Mouse (Mus musculus) cerebellum, adult 18-20 months (tissue): ENCODE measurements around the gene Nt5c1a.

Source experiments
- DNase-seq, 2 experiments: peaks; one replicate each; pipeline ENCODE4 v3.0.0; 2021

Gene Nt5c1a

DNA sequence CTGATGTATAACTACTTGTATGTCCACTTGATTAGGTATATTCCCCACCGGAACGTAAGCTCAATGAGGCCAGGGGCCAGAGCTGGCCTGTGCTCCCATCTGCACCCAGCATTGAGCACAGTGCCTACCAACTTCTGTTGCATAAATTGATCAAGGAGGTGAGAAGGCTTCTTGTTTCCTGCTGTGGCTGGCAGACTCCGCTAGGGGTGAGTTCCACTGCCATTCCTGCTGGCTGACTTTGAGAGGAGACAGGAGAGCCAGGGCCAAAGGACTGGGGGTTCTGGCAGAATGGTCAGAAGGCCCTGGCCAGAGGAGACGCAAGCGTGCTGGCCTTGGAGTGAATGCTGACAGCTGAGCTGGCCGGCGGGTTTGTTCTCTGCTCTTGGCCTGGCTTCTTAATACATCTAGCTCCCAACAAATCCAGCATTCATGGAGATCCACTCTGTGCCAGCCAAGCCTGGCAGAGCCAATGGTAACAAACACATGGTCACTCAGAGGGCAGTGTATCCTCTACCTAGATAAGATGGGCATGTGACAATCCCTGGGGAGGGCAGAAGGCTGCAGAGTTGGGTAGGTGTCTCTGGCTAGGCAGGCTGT, 47.8 kb downstream of the Nt5c1a start:
- peak; percentile 76 to 82 for DNase-seq

DNA sequence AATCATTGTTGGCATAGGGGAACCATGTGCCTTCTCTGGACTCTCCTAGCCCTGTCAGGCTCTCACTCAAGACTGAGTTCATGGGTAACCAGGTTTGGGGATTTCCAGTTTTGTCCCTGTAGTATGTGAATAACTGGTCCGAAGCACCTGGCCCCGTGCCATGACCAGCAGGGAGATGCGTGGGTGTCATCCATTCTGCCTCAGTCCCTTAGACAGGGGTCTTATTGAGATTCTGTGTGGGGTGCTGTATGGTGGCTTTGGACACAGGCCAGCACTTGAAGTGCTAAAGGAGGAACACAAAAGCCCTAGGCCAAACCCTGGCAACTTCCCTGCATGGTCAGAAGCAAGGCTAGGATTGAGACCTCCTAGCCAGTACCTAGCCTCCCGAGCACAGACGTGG, 50.9 kb downstream of the Nt5c1a start:
- DNase-seq, result peak in 1 of 2 experiments; percentile 39

DNA sequence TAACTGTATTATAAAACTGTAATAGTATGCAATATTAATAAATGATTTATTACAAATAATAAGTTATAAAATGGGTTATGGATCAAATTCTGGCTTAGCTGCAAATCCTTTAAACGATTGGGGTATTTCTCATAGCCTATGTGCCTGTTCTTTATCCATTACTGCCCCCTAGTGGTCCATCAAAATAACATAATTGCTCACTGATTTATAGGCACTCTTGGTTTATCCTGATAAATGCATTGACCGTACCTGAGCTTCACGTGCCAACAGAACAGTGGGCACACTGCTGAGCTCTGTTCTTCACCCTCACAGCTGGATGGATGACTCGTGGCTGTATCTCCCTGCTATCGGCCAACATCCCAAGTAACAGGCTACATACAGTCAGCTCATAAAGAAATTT, 53.3 kb downstream of the Nt5c1a start:
- peak; percentile 24 to 27 for DNase-seq

DNA sequence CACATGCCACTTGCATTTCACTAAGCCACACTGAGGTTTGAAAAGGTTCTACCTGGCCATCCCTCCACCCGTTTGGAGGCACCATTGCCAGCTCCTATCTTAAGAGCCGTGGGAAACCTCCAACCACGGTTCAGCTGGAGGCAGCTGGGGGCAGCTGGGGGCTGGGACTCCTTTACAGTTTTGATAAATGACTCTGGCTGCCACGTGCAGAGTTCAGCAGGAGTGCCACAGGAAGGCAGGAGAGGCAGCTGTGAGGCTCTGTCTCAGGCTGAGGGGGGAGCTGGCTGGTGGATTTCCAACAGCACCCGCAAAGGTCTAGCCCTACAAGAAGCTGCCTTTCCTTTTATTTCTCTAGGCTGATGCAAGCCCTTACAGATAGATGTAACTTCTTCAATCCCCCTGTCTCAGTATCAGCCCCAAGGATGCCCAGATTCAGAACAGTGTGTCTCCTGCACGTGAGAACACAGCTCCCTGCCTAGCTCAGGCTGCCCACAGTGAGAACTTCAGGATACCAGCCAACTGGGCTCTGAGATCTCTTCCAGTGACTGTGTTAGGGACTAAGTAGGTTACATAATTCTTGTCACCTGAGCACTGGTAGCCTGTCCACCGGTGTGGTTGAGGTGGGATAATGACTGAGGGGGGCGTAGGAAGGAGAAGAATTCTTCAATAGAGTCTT, 58.9 kb downstream of the Nt5c1a start:
- DNase-seq, result no peak

DNA sequence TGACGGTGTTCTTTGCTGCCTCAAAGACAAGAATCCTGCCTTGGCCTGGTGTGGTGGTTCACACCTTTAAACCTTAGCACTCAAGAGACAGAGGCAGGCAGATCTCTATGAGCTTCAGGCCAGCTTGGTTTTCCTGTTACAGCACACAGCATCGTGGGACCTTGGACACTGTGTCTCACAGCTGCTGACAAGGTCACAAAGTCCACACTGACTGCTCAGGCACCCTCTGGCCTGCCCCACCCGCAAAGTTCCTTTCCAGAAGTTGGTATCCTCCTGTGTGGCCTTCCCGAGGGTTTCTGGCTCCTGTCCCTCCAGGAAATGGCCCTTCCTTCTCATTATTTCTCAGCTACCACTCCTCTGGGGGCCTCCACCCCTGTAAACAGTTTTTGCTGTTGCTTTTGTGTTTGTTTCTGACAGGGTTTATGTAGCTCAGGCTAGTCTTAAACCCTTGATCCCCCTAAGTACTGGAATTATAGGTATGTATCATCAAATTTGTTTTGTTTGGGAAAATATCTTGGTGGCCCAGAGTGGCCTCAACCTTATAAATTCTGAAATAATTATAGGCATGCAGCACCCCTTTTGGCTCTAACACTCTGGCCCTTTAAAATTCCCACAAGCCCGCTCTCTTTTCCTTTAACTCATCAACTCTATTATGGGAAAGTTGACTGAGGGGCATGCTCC, 60.6 kb downstream of the Nt5c1a start, which contains the start of gene Pabpc4:
Gene Pabpc4 (plus strand): TSS at position 631 of the 681 bp plus-strand sequence.
- DNase-seq, result no peak
